Mouse (Mus musculus): ENCODE data around the gene Tmpo. TPM values are rescaled to one million over a fixed set of nuclear protein-coding genes. Genes with fewer than 3 reads are reported as not detected.
A peak's percentile ranks its signal among the peaks of the same experiment; 100 is the strongest.
"Not testable (repeated sequence)": the region's sequence is repeated elsewhere in the genome, so short reads cannot be mapped to it uniquely, and the experiment has no call there.

Gene Tmpo
- polyA plus RNA-seq, 1 experiment from 2014 or later = 185 TPM

GRCm38 (mm10) chr10:91189476-91189875 is 8.4 kb upstream of the Tmpo start:
- DNase-seq (ENCODE audit: low spot score) (no peak), ATAC-seq (ENCODE audit: low read depth) (no peak)
- H3K4me2 ChIP-seq (ENCODE audit: low read depth, low read length) = no peak overlapping the region
- H3K9me3 ChIP-seq (ENCODE audit: control insufficient read depth, low read length) = no peaks in the 10 kb centered on the region
- no peaks in the 10 kb centered on the region for H3K36me3 ChIP-seq (ENCODE audit: control insufficient read depth, insufficient read depth, low read length)
- H3K27me3 ChIP-seq (replicated peaks; ENCODE audit: control insufficient read depth, insufficient read depth, low read length) = no peaks in the 10 kb centered on the region
- H3K4me1 ChIP-seq (ENCODE audit: control insufficient read depth, insufficient read depth, low read length) = 0 out of 2 replicates have a peak, but pooled peaks cover 6% of the 10 kb centered on the region
- H3K9ac ChIP-seq (ENCODE audit: low read depth, low read length) = no peak overlapping the region
- 89% methylated on average over 6 of the region's 6 CpGs for WGBS
- H3K4me3 ChIP-seq (ENCODE audit: low read depth, low read length) = no peak overlapping the region
- H3K27ac ChIP-seq (replicated peaks; ENCODE audit: low read depth, low read length) = no peak overlapping the region

- 0 out of 2 replicates have a peak, but pooled peaks cover 6% of the 10 kb centered on the region for H3K4me1 ChIP-seq (ENCODE audit: control insufficient read depth, insufficient read depth, low read length)
- no peaks in the 10 kb centered on the region for H3K36me3 ChIP-seq (ENCODE audit: control insufficient read depth, insufficient read depth, low read length)
- no peak overlapping the region for H3K4me2 ChIP-seq (ENCODE audit: low read depth, low read length)
- ATAC-seq (ENCODE audit: low read depth) (no peak), DNase-seq (ENCODE audit: low spot score) (no peak)
- no peak overlapping the region for H3K9ac ChIP-seq (ENCODE audit: low read depth, low read length)
- no peak overlapping the region for H3K4me3 ChIP-seq (ENCODE audit: low read depth, low read length)
- H3K27me3 ChIP-seq (replicated peaks; ENCODE audit: control insufficient read depth, insufficient read depth, low read length) = no peaks in the 10 kb centered on the region
- H3K9me3 ChIP-seq (ENCODE audit: control insufficient read depth, low read length) = no peaks in the 10 kb centered on the region
- peak overlapping the region; percentile 86; the same call in 1 of the 2 replicates for H3K27ac ChIP-seq (replicated peaks; ENCODE audit: low read depth, low read length)
- 70% methylated on average over 5 of the region's 5 CpGs for WGBS
These were observed 7.7 kb upstream of the Tmpo start for GRCm38 (mm10) chr10:91188684-91189287.

- no peaks in the 10 kb centered on the region for H3K9me3 ChIP-seq (ENCODE audit: control insufficient read depth, low read length)
- DNase-seq (ENCODE audit: low spot score) (peak; percentile 94), ATAC-seq (ENCODE audit: low read depth) (peak; percentile 74)
- H3K27ac ChIP-seq (replicated peaks; ENCODE audit: low read depth, low read length) = peak overlapping the region; percentile 86
- under 1% methylated on average over 15 of the region's 15 CpGs for WGBS
- no peaks in the 10 kb centered on the region for H3K27me3 ChIP-seq (replicated peaks; ENCODE audit: control insufficient read depth, insufficient read depth, low read length)
- no peaks in the 10 kb centered on the region for H3K36me3 ChIP-seq (ENCODE audit: control insufficient read depth, insufficient read depth, low read length)
- peak overlapping the region; percentile 28 for H3K4me3 ChIP-seq (ENCODE audit: low read depth, low read length)
- H3K4me1 ChIP-seq (ENCODE audit: control insufficient read depth, insufficient read depth, low read length) = peaks cover 12% of the 10 kb centered on the region; the same call in 1 of the 2 replicates
- peak overlapping the region; percentile 48 for H3K4me2 ChIP-seq (ENCODE audit: low read depth, low read length)
- H3K9ac ChIP-seq (ENCODE audit: low read depth, low read length) = peak overlapping the region; percentile 66
These were observed 6.8 kb upstream of the Tmpo start for GRCm38 (mm10) chr10:91187872-91188271.

GRCm38 (mm10) chr10:91187349-91187748 is 6.2 kb upstream of the Tmpo start:
- peak overlapping the region; percentile 48 for H3K4me2 ChIP-seq (ENCODE audit: low read depth, low read length)
- WGBS = 33% methylated on average over 10 of the region's 10 CpGs
- DNase-seq (ENCODE audit: low spot score) (no peak), ATAC-seq (ENCODE audit: low read depth) (0 out of 2 replicates have a peak, but pooled peaks have one; percentile 16)
- H3K4me3 ChIP-seq (ENCODE audit: low read depth, low read length) = peak overlapping the region; percentile 28
- H3K9me3 ChIP-seq (ENCODE audit: control insufficient read depth, low read length) = no peaks in the 10 kb centered on the region
- H3K27me3 ChIP-seq (replicated peaks; ENCODE audit: control insufficient read depth, insufficient read depth, low read length) = no peaks in the 10 kb centered on the region
- H3K36me3 ChIP-seq (ENCODE audit: control insufficient read depth, insufficient read depth, low read length) = no peaks in the 10 kb centered on the region
- peaks cover 12% of the 10 kb centered on the region; the same call in 1 of the 2 replicates for H3K4me1 ChIP-seq (ENCODE audit: control insufficient read depth, insufficient read depth, low read length)
- H3K27ac ChIP-seq (replicated peaks; ENCODE audit: low read depth, low read length) = peak overlapping the region; percentile 86
- H3K9ac ChIP-seq (ENCODE audit: low read depth, low read length) = peak overlapping the region; percentile 66

- Histone ChIP-seq H3K27me3 (replicated peaks; ENCODE audit: control insufficient read depth, insufficient read depth, low read length) (no peaks in the 10 kb centered on the region), H3K36me3 (ENCODE audit: control insufficient read depth, insufficient read depth, low read length) (no peaks in the 10 kb centered on the region), H3K4me3 (ENCODE audit: low read depth, low read length) (no peak overlapping the region), H3K4me2 (ENCODE audit: low read depth, low read length) (no peak overlapping the region), H3K9me3 (ENCODE audit: control insufficient read depth, low read length) (no peaks in the 10 kb centered on the region), H3K4me1 (ENCODE audit: control insufficient read depth, insufficient read depth, low read length) (peaks cover 12% of the 10 kb centered on the region; the same call in 1 of the 2 replicates), H3K9ac (ENCODE audit: low read depth, low read length) (no peak overlapping the region), H3K27ac (replicated peaks; ENCODE audit: low read depth, low read length) (no peak overlapping the region)
- 90% methylated on average over 2 of the region's 2 CpGs for WGBS
- no peak for ATAC-seq (ENCODE audit: low read depth)
- DNase-seq (ENCODE audit: low spot score) = no peak
These were observed 4.6 kb upstream of the Tmpo start for GRCm38 (mm10) chr10:91185721-91186120.

- not testable (repeated sequence) for DNase-seq (ENCODE audit: low spot score); H3K9me3 ChIP-seq (ENCODE audit: control insufficient read depth, low read length); H3K4me2 ChIP-seq (ENCODE audit: low read depth, low read length); H3K27me3 ChIP-seq (replicated peaks; ENCODE audit: control insufficient read depth, insufficient read depth, low read length); H3K4me3 ChIP-seq (ENCODE audit: low read depth, low read length); H3K9ac ChIP-seq (ENCODE audit: low read depth, low read length); H3K27ac ChIP-seq (replicated peaks; ENCODE audit: low read depth, low read length); H3K36me3 ChIP-seq (ENCODE audit: control insufficient read depth, insufficient read depth, low read length); ATAC-seq (ENCODE audit: low read depth)
- H3K4me1 ChIP-seq (ENCODE audit: control insufficient read depth, insufficient read depth, low read length) = peaks cover 12% of the 10 kb centered on the region; the same call in 1 of the 2 replicates
- 68% methylated on average over 5 of the region's 5 CpGs for WGBS
These were observed 3.8 kb upstream of the Tmpo start for GRCm38 (mm10) chr10:91184893-91185292.

- 33% methylated on average over 3 of the region's 3 CpGs for WGBS
- no peak for ATAC-seq (ENCODE audit: low read depth)
These were observed 2.2 kb upstream of the Tmpo start for GRCm38 (mm10) chr10:91183316-91183715.

GRCm38 (mm10) chr10:91182291-91182990 is 1.3 kb upstream of the Tmpo start:
- H3K27ac ChIP-seq (replicated peaks; ENCODE audit: low read depth, low read length) = peak overlapping the region; percentile 99
- H3K9ac ChIP-seq (ENCODE audit: low read depth, low read length) = peak overlapping the region; percentile 77
- H3K4me2 ChIP-seq (ENCODE audit: low read depth, low read length) = peak overlapping the region; percentile 52
- peaks cover 12% of the 10 kb centered on the region; the same call in 1 of the 2 replicates for H3K4me1 ChIP-seq (ENCODE audit: control insufficient read depth, insufficient read depth, low read length)
- no peaks in the 10 kb centered on the region for H3K27me3 ChIP-seq (replicated peaks; ENCODE audit: control insufficient read depth, insufficient read depth, low read length)
- H3K9me3 ChIP-seq (ENCODE audit: control insufficient read depth, low read length) = no peaks in the 10 kb centered on the region
- DNase-seq (ENCODE audit: low spot score) = peak; percentile 77
- peak overlapping the region; percentile 58 for H3K4me3 ChIP-seq (ENCODE audit: low read depth, low read length)
- ATAC-seq (ENCODE audit: low read depth) = no peak
- no peaks in the 10 kb centered on the region for H3K36me3 ChIP-seq (ENCODE audit: control insufficient read depth, insufficient read depth, low read length)
- WGBS = 4% methylated on average over 16 of the region's 16 CpGs

More at GRCm38 (mm10) chr10:91183316-91183715, 2.2 kb upstream of the Tmpo start:
- Histone ChIP-seq H3K36me3 (ENCODE audit: control insufficient read depth, insufficient read depth, low read length) (no peaks in the 10 kb centered on the region), H3K27ac (replicated peaks; ENCODE audit: low read depth, low read length) (peak overlapping the region; percentile 99), H3K27me3 (replicated peaks; ENCODE audit: control insufficient read depth, insufficient read depth, low read length) (no peaks in the 10 kb centered on the region), H3K4me3 (ENCODE audit: low read depth, low read length) (no peak overlapping the region), H3K9ac (ENCODE audit: low read depth, low read length) (no peak overlapping the region), H3K4me1 (ENCODE audit: control insufficient read depth, insufficient read depth, low read length) (peaks cover 12% of the 10 kb centered on the region; the same call in 1 of the 2 replicates), H3K9me3 (ENCODE audit: control insufficient read depth, low read length) (no peaks in the 10 kb centered on the region), H3K4me2 (ENCODE audit: low read depth, low read length) (peak overlapping the region; percentile 52)
- peak; percentile 62 for DNase-seq (ENCODE audit: low spot score)
